Mouse (Mus musculus) bone marrow macrophage, adult 2 months (primary cell): ENCODE measurements around the gene Cyren. TPM values are rescaled to one million over a fixed set of nuclear protein-coding genes. Genes with fewer than 3 reads are reported as not detected.

Experiments used
- H3K27ac ChIP-seq: 2 replicates; pipeline ENCODE4 v1.5.1; 2012; ENCODE audit warnings: low read depth, low read length; ENCODE audit not compliant: insufficient read depth
- H3K4me1 ChIP-seq: 2 replicates; pipeline ENCODE4 v1.6.1; 2012; ENCODE audit warnings: low read length; ENCODE audit not compliant: control insufficient read depth, insufficient read depth
- H3K4me3 ChIP-seq: 2 replicates; pipeline ENCODE4 v1.5.1; 2012; ENCODE audit warnings: mild to moderate bottlenecking, low read length, moderate library complexity; ENCODE audit not compliant: insufficient read depth
- CTCF ChIP-seq: IDR thresholded peaks from 2 replicates; pipeline ENCODE4 v1.5.1; 2012; ENCODE audit warnings: low read depth, mild to moderate bottlenecking, low read length, moderate library complexity
- POLR2A ChIP-seq: IDR thresholded peaks from 2 replicates; pipeline ENCODE4 v1.6.1; 2012; ENCODE audit warnings: mild to moderate bottlenecking, low read depth, low read length, borderline replicate concordance
- polyA plus RNA-seq: library from polyadenylated mRNA; stranded (reverse); fragments of >200 nt; gene quantifications from 2 replicates; pipeline ENCODE4 v1.2.4, GENCODE M21; 2012; ENCODE audit not compliant: missing spikeins, insufficient read depth, insufficient read length

The Cyren gene
- polyA plus RNA-seq, 1 experiment: 10.6 TPM

- Histone ChIP-seq H3K4me1 (peaks cover 28% of the 10 kb centered on the region), H3K4me3 (no peak overlapping the region), H3K27ac (peak overlapping the region; percentile 52)
- TF ChIP-seq CTCF (no peak), POLR2A (no peak)
Observed at GRCm38 (mm10) chr6:34879101-34879740, 1.4 kb upstream of the Cyren start.

GRCm38 (mm10) chr6:34876835-34877156 lies 1.1 kb downstream of the Cyren start:
- peak overlapping the region; percentile 63 for H3K4me3 ChIP-seq
- TF ChIP-seq CTCF (no peak), POLR2A (no peak)
- peaks cover 45% of the 10 kb centered on the region for H3K4me1 ChIP-seq
- peak overlapping the region; percentile 65 for H3K27ac ChIP-seq

- no peak for TF ChIP-seq CTCF
- no peak for TF ChIP-seq POLR2A
- Histone ChIP-seq H3K27ac (peak overlapping the region; percentile 65), H3K4me3 (0 out of 2 replicates have a peak overlapping the region, but pooled peaks have one; percentile 44), H3K4me1 (peaks cover 46% of the 10 kb centered on the region)
Observed at GRCm38 (mm10) chr6:34875966-34876834, 1.7 kb downstream of the Cyren start.

- Histone ChIP-seq H3K4me1 (peaks cover 55% of the 10 kb centered on the region), H3K4me3 (peak overlapping the region; percentile 44), H3K27ac (peak overlapping the region; percentile 65)
- TF ChIP-seq POLR2A: no peak
- TF ChIP-seq CTCF: no peak
Observed at GRCm38 (mm10) chr6:34875268-34875761, 2.5 kb downstream of the Cyren start.

GRCm38 (mm10) chr6:34874101-34874921 lies 3.5 kb downstream of the Cyren start:
- H3K4me3 ChIP-seq: peak overlapping the region; percentile 44
- peak overlapping the region; percentile 65 for H3K27ac ChIP-seq
- H3K4me1 ChIP-seq: peaks cover 62% of the 10 kb centered on the region
- TF ChIP-seq CTCF (no peak), POLR2A (no peak)

- H3K4me1 ChIP-seq: peaks cover 76% of the 10 kb centered on the region
- TF ChIP-seq CTCF (no peak), POLR2A (no peak)
- no peak overlapping the region for H3K4me3 ChIP-seq
- no peak overlapping the region for H3K27ac ChIP-seq
Observed at GRCm38 (mm10) chr6:34872871-34873270, 5.0 kb downstream of the Cyren start.

GRCm38 (mm10) chr6:34871929-34872328 lies 5.9 kb downstream of the Cyren start:
- no peak for TF ChIP-seq CTCF
- TF ChIP-seq POLR2A: no peak
- Histone ChIP-seq H3K27ac (peak overlapping the region; percentile 52), H3K4me3 (no peak overlapping the region), H3K4me1 (peaks cover 83% of the 10 kb centered on the region)

GRCm38 (mm10) chr6:34870724-34871123 lies 7.1 kb downstream of the Cyren start:
- no peak for TF ChIP-seq CTCF
- no peak for TF ChIP-seq POLR2A
- H3K27ac ChIP-seq: peak overlapping the region; percentile 93
- no peak overlapping the region for H3K4me3 ChIP-seq
- H3K4me1 ChIP-seq: peaks cover 81% of the 10 kb centered on the region

GRCm38 (mm10) chr6:34870136-34870535 lies 7.7 kb downstream of the Cyren start:
- TF ChIP-seq POLR2A (no peak), CTCF (no peak)
- Histone ChIP-seq H3K4me3 (no peak overlapping the region), H3K27ac (peak overlapping the region; percentile 93), H3K4me1 (peaks cover 83% of the 10 kb centered on the region)
